Mouse (Mus musculus) liver, embryonic 15.5 days (tissue): ENCODE results near the gene Plcl2. TPM values are rescaled to one million over a fixed set of nuclear protein-coding genes. Genes with fewer than 3 reads are reported as not detected.

ENCODE experiments used
- ATAC-seq: fragments of 200-750 bp; cut with Nextera tagmentation; 2 replicates; pipeline ENCODE4 v1.8.0; 2017; ENCODE audit warnings: moderate number of reproducible peaks, mild to moderate bottlenecking, moderate library complexity; ENCODE audit not compliant: insufficient read depth
- H3K27ac ChIP-seq: fragments of 300-500 bp; sonication (generic); replicated peaks from 2 replicates; pipeline ENCODE4 v1.5.1; 2015; ENCODE audit warnings: mild to moderate bottlenecking, inconsistent platforms
- H3K27me3 ChIP-seq: fragments of 300-500 bp; sonication (generic); 2 replicates; pipeline ENCODE4 v1.6.1; 2015; ENCODE audit warnings: mild to moderate bottlenecking, inconsistent platforms
- H3K36me3 ChIP-seq: fragments of 300-500 bp; sonication (generic); replicated peaks from 2 replicates; pipeline ENCODE4 v1.6.1; 2015; ENCODE audit warnings: moderate library complexity, mild to moderate bottlenecking, inconsistent platforms
- H3K4me1 ChIP-seq: fragments of 300-500 bp; sonication (generic); replicated peaks from 2 replicates; pipeline ENCODE4 v1.6.1; 2015; ENCODE audit warnings: inconsistent platforms
- H3K4me2 ChIP-seq: fragments of 300-500 bp; sonication (generic); 2 replicates; pipeline ENCODE4 v1.6.1; 2015; ENCODE audit warnings: moderate library complexity, mild to moderate bottlenecking, inconsistent platforms
- H3K4me3 ChIP-seq: fragments of 300-500 bp; sonication (generic); replicated peaks from 2 replicates; pipeline ENCODE4 v1.5.1; 2015; ENCODE audit warnings: mild to moderate bottlenecking, inconsistent platforms
- H3K9ac ChIP-seq: fragments of 300-500 bp; sonication (generic); 2 replicates; pipeline ENCODE4 v1.6.1; 2015; ENCODE audit warnings: moderate library complexity, mild to moderate bottlenecking, inconsistent platforms
- H3K9me3 ChIP-seq: fragments of 300-500 bp; sonication (generic); replicated peaks from 2 replicates; pipeline ENCODE4 v1.6.1; 2016; ENCODE audit warnings: inconsistent platforms
- WGBS: fragments of 180-500 bp; shearing (Covaris S2); methylation state at CpG from one replicate; pipeline ENCODE4 v1.1.7; 2015; ENCODE audit warnings: mixed read lengths; ENCODE audit not compliant: insufficient replicate concordance; 5-methylcytosine and 5-hydroxymethylcytosine counted together
- polyA plus RNA-seq: library from polyadenylated mRNA; unstranded; fragments of >200 nt; fragmentation: Nextera tagmentation; extraction: Ambion mirVana; gene quantifications from 2 replicates; pipeline ENCODE4 v1.2.1, GENCODE M21; 2015

Plcl2 gene
- polyA plus RNA-seq, 1 experiment from 2014 or later: 1.6 TPM

DNA sequence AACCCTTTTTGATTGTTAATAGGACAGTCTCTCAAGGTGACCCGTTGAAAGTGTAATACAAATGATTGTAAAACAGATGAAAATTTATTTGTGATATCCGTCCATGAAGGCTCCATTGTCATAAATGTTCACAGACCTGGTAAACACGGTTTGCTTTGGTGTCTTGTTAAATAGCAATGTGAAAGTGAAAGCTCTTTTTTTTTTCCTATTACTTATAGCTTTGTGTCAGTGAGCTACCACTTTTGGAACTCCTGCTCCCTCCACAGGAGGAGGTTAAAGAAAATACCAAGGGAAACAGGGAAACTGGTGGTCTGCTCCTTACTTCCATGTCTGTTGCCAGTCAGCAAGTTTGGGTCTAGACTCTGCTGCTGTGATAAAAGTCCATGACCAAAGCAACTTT is 71.2 kb downstream of the Plcl2 start:
- Histone ChIP-seq H3K27me3 (no peaks in the 10 kb centered on the region), H3K9ac (no peak overlapping the region), H3K36me3 (no peaks in the 10 kb centered on the region), H3K4me3 (no peak overlapping the region), H3K4me2 (no peak overlapping the region), H3K27ac (no peak overlapping the region), H3K4me1 (no peaks in the 10 kb centered on the region), H3K9me3 (no peaks in the 10 kb centered on the region)
- WGBS: 57% methylated on average over 3 of the region's 3 CpGs
- ATAC-seq: no peak

DNA sequence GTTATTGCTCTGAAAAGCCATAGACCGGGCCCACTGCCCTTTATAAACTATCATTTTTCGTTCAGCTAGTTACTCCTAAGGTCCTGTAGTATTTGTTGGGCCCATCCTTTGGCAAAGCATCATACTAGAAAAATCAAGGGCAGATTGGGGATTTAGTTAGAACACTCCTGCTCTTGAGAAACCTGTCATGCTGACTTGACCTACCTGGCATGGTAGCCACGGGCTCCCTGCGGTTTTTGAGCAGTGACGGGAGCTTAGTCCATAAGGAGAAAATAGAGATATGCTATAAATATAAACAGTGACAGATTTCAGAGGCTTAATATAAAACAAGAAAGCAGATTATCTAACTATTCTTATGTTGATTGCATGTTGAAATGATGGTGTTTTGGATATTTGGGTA is 77.6 kb downstream of the Plcl2 start:
- H3K4me2 ChIP-seq: no peak overlapping the region
- H3K27ac ChIP-seq: no peak overlapping the region
- no peaks in the 10 kb centered on the region for H3K9me3 ChIP-seq
- 72% methylated on average over 5 of the region's 5 CpGs for WGBS
- no peaks in the 10 kb centered on the region for H3K27me3 ChIP-seq
- no peak overlapping the region for H3K4me3 ChIP-seq
- H3K9ac ChIP-seq: no peak overlapping the region
- H3K36me3 ChIP-seq: no peaks in the 10 kb centered on the region
- no peak for ATAC-seq
- H3K4me1 ChIP-seq: no peaks in the 10 kb centered on the region

DNA sequence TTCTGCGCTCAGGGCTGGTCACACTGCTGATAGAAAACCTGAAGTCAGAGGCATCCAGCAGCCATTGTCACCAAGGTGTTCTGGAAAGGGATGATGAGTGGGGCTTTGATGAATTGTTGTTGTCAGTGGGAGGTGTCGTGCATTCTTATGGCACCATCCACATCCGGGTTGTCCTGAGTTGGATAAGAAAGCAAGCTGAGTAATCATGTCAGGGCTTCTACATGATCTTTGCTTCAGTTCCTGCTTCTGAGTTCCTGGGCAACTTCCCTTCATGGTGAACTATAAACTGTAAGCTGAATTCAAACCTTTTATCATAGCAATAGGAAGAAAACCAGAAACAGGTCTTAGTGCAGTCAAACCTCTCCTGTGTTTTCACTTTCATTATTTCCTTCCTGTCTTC is 78.7 kb downstream of the Plcl2 start:
- WGBS: 53% methylated on average over 3 of the region's 3 CpGs
- H3K4me1 ChIP-seq: no peaks in the 10 kb centered on the region
- no peak overlapping the region for H3K4me3 ChIP-seq
- H3K9me3 ChIP-seq: no peaks in the 10 kb centered on the region
- no peak overlapping the region for H3K27ac ChIP-seq
- H3K36me3 ChIP-seq: no peaks in the 10 kb centered on the region
- H3K4me2 ChIP-seq: no peak overlapping the region
- no peaks in the 10 kb centered on the region for H3K27me3 ChIP-seq
- no peak overlapping the region for H3K9ac ChIP-seq
- ATAC-seq: no peak

DNA sequence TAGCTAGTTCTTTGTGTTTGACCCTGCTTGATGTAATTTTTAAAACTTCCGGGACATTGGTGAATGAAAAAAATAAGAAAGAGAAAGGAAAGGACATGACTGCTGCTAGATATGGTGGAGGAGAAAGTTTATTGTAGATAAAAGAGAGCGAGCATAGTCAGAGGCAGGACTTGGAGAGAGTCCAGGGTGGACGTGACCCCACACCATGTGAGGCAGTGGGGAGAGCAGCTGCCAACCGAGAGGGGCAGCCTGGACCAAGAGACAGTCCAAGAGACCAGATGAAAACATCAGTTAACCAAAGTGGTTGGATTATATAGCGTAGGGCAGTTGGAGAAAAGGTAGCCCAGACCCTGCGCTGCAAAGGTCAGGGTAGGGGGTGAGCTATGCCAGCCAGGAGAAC is 91.0 kb downstream of the Plcl2 start:
- no peak for ATAC-seq

DNA sequence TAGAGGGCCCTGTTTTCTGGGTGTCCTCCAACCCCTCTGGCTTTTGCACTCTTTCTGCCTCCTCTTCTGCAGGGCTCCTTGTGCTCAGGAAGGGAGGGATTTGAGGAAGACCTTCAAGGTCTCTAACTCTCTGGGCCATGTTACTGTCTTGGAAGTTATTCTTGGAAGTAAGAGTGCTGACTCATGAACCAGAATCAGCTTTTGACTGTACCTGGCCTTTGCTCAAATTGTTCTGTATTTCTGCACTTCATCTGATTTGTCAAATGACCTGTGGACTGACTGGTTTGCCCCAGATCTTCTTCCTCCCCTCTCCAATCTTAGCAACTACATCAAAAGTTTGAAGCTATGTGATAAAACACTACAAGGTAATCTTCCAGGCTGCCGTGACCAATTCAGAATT is 91.5 kb downstream of the Plcl2 start:
- Histone ChIP-seq H3K4me2 (no peak overlapping the region), H3K27me3 (no peaks in the 10 kb centered on the region), H3K4me1 (no peaks in the 10 kb centered on the region), H3K4me3 (no peak overlapping the region), H3K36me3 (no peaks in the 10 kb centered on the region), H3K27ac (no peak overlapping the region), H3K9ac (no peak overlapping the region), H3K9me3 (no peaks in the 10 kb centered on the region)
- WGBS: 61% methylated on average over 1 of the region's 1 CpGs
- no peak for ATAC-seq

More for the DNA sequence above, 91.0 kb downstream of the Plcl2 start:
- Histone ChIP-seq H3K4me1 (no peaks in the 10 kb centered on the region), H3K36me3 (no peaks in the 10 kb centered on the region), H3K4me3 (no peak overlapping the region), H3K4me2 (no peak overlapping the region), H3K27ac (no peak overlapping the region), H3K27me3 (no peaks in the 10 kb centered on the region), H3K9me3 (no peaks in the 10 kb centered on the region), H3K9ac (no peak overlapping the region)
- WGBS: 55% methylated on average over 6 of the region's 6 CpGs

DNA sequence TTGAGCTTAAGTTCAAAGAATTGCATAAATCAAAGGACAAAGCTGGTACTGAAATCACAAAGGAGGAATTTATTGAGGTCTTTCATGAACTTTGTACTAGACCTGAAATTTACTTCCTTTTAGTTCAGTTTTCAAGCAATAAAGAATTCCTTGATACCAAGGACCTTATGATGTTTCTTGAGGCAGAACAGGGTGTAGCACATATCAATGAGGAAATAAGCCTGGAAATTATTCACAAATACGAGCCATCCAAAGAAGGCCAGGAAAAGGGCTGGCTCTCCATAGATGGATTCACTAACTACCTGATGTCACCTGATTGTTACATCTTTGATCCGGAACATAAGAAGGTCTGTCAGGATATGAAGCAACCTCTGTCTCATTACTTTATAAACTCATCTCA is 97.7 kb downstream of the Plcl2 start:
- 0 out of 2 replicates have a peak, but pooled peaks cover 3% of the 10 kb centered on the region for H3K36me3 ChIP-seq
- no peak overlapping the region for H3K27ac ChIP-seq
- no peak overlapping the region for H3K4me2 ChIP-seq
- H3K4me3 ChIP-seq: no peak overlapping the region
- WGBS: 77% methylated on average over 2 of the region's 2 CpGs
- no peaks in the 10 kb centered on the region for H3K27me3 ChIP-seq
- no peak overlapping the region for H3K9ac ChIP-seq
- ATAC-seq: no peak
- H3K4me1 ChIP-seq: no peaks in the 10 kb centered on the region
- H3K9me3 ChIP-seq: no peaks in the 10 kb centered on the region

DNA sequence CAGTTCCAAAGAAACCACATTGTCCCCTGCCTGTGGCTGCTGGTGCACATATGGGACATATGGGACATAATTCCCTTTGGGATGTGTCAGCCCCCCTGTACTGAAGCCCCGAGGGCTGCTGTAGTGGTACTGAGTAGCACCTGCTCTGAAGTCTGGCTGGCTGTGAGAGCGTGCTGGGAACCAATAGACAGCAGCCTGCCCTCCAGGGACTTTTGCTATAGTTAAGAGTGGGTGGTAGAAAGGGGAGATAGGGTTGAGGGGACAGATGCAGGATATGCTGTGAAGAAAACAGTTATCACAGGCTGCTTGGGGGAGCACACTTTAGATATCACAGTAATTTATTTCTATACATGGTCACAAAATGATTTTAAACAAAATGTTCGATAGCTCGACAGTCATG is 100.7 kb downstream of the Plcl2 start:
- WGBS: 65% methylated on average over 4 of the region's 4 CpGs
- no peaks in the 10 kb centered on the region for H3K27me3 ChIP-seq
- H3K9ac ChIP-seq: no peak overlapping the region
- H3K9me3 ChIP-seq: no peaks in the 10 kb centered on the region
- no peak overlapping the region for H3K4me2 ChIP-seq
- peaks cover 3% of the 10 kb centered on the region; the same call in 1 of the 2 replicates for H3K36me3 ChIP-seq
- no peak overlapping the region for H3K27ac ChIP-seq
- no peaks in the 10 kb centered on the region for H3K4me1 ChIP-seq
- no peak overlapping the region for H3K4me3 ChIP-seq
- ATAC-seq: no peak

DNA sequence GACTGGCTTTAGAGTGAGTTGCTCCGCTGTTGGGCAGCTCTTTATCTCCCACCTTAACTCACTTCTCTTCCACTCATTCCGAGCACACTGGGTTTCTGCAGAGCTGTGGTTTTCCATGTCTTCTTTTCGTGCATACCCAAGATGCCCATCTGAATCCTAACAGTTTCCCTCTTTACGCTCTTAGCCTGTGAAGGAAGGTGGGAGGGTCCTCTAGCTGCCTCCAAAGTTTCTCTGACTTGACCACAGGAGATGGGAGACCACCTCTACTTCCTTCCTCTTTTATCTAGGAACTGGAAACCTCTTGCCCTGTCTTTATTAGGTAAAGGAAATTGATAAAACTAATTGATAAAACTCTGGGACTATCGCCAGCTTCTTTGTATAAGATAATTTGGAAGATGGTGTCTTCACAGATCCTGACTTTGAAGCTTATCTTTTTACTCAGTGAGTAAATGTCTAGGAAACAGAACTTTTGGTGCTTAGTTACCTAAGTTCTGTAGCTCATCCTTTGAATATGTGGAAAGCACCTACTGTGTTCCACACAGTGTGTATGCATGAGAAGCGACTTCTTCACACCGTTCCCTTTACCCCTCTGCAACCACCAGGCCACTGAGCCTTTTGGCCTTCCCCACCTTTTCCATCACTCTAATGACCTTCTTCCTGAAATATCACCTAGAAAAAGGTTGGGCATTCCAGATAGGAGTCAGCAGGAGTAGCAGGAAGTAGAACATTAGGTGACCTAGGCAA is 111.8 kb downstream of the Plcl2 start:
- WGBS: 45% methylated on average over 7 of the region's 7 CpGs
- H3K27ac ChIP-seq: no peak overlapping the region
- H3K4me3 ChIP-seq: no peak overlapping the region
- H3K36me3 ChIP-seq: no peaks in the 10 kb centered on the region
- no peak for ATAC-seq
- no peaks in the 10 kb centered on the region for H3K27me3 ChIP-seq
- H3K9ac ChIP-seq: no peak overlapping the region
- no peaks in the 10 kb centered on the region for H3K9me3 ChIP-seq
- H3K4me1 ChIP-seq: no peaks in the 10 kb centered on the region
- H3K4me2 ChIP-seq: no peak overlapping the region

DNA sequence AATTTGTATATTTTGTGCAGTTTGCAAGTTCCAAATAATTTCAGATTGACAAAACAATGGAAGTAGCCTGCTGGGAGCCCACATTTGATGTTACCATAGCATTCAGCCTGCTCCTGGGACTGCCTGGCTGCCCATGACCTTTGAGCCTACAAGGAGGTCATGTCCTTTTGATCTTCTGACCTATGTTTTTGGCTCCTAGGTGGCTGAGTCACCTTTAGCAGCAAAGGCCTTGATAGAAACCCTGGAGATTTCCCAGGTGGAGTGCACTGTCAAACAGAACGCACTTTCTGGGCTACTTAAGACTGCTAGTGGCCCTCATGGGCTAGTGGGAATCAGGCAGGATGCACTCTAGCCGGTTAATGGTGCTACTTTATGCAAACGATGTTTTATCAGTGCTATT is 112.8 kb downstream of the Plcl2 start:
- Histone ChIP-seq H3K4me3 (no peak overlapping the region), H3K27me3 (no peaks in the 10 kb centered on the region), H3K27ac (no peak overlapping the region), H3K4me2 (no peak overlapping the region), H3K4me1 (no peaks in the 10 kb centered on the region), H3K9ac (no peak overlapping the region), H3K9me3 (no peaks in the 10 kb centered on the region), H3K36me3 (no peaks in the 10 kb centered on the region)
- WGBS: 58% methylated on average over 3 of the region's 3 CpGs
- ATAC-seq: no peak

DNA sequence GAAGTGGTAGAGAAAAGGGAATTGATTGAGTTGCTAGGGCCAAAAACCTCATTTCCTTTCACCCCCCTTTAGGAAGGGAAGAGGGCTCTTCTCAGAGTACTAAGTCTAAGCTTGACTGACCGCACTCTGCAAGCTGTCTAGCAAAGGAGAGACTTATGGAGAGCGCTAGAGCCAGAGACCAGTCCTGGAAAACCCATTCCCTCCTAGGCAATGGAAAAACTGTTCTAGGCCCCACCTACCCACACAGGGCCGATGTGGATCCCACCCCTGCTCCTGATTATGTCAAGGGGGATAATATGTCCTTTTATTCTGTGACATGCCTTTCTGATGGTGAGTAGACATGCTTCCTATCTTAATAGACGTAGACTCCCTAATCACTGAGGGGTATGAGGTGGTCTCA is 116.4 kb downstream of the Plcl2 start:
- Histone ChIP-seq H3K4me2 (no peak overlapping the region), H3K36me3 (no peaks in the 10 kb centered on the region), H3K9ac (no peak overlapping the region), H3K9me3 (no peaks in the 10 kb centered on the region), H3K4me1 (no peaks in the 10 kb centered on the region), H3K27ac (no peak overlapping the region), H3K4me3 (no peak overlapping the region), H3K27me3 (no peaks in the 10 kb centered on the region)
- WGBS: 69% methylated on average over 4 of the region's 4 CpGs
- no peak for ATAC-seq

DNA sequence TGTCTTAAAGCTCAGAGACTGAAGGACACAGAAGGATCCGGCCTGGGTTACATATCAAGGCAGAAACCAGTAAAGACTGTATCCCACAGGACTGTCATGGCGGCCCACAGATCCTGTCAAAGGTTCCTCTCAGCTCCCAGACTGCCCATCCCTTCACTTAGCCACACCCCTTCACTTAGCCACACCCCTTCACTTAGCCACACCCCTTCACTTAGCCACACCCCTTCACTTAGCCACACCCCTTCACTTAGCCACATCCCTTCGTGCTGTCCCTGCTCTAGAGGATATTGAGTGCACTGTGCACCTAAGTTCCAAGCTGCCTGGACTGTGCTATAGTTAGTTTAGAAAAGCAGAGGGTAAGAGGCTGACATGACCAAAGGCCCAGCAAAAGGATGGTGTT is 118.5 kb downstream of the Plcl2 start:
- WGBS: 76% methylated on average over 3 of the region's 3 CpGs
- H3K9me3 ChIP-seq: no peaks in the 10 kb centered on the region
- no peaks in the 10 kb centered on the region for H3K36me3 ChIP-seq

DNA sequence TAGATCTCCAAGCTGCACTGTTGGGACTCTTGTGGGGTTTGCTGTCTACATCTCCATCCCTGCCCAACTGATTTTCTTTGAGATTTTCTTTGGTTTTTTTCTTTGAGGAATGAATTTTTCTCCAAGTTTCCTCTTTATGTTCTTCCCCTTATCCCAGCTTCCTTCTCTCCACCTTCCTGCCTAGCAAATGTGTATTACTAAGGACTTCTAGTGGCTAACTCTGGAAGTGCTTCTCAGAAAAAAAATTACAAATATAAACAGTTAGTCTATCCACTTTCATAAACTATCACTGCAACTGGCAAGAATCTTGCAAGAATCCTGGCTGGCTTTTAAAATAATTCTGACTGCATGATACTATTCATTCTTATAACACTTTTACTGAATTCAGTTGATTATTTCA is 119.5 kb downstream of the Plcl2 start:
- Histone ChIP-seq H3K4me1 (no peaks in the 10 kb centered on the region), H3K4me3 (no peak overlapping the region), H3K27ac (no peak overlapping the region), H3K9me3 (no peaks in the 10 kb centered on the region), H3K9ac (no peak overlapping the region), H3K4me2 (no peak overlapping the region), H3K27me3 (no peaks in the 10 kb centered on the region), H3K36me3 (no peaks in the 10 kb centered on the region)
- no peak for ATAC-seq

More for the DNA sequence above, 118.5 kb downstream of the Plcl2 start:
- Histone ChIP-seq H3K27me3 (no peaks in the 10 kb centered on the region), H3K4me3 (no peak overlapping the region), H3K4me1 (no peaks in the 10 kb centered on the region), H3K9ac (no peak overlapping the region), H3K27ac (no peak overlapping the region), H3K4me2 (no peak overlapping the region)
- no peak for ATAC-seq
